Mouse (Mus musculus): Measurements from ENCODE around the gene Rasip1. TPM values are rescaled to one million over a fixed set of nuclear protein-coding genes. Genes with fewer than 3 reads are reported as not detected.
A peak's percentile ranks its signal among the peaks of the same experiment; 100 is the strongest.

Rasip1 gene
- polyA plus RNA-seq, 1 experiment from 2014 or later: 5.1 TPM

GRCm38 (mm10) chr7:45682144-45683126, 55.1 kb downstream of the Rasip1 start:
- Histone ChIP-seq H3K4me3 (ENCODE audit: low read depth, low read length) (no peak overlapping the region), H3K4me2 (replicated peaks; ENCODE audit: low read depth, low read length) (no peak overlapping the region), H3K27ac (ENCODE audit: low read depth, low read length) (no peak overlapping the region), H3K4me1 (replicated peaks; ENCODE audit: control insufficient read depth, insufficient read depth, low read length) (peaks cover 3% of the 10 kb centered on the region), H3K27me3 (ENCODE audit: control insufficient read depth, insufficient read depth, low read length) (no peaks in the 10 kb centered on the region), H3K36me3 (ENCODE audit: control insufficient read depth, insufficient read depth, low read length) (no peaks in the 10 kb centered on the region), H3K9me3 (ENCODE audit: control insufficient read depth, low read length) (no peaks in the 10 kb centered on the region), H3K9ac (ENCODE audit: low read depth, low read length) (peak overlapping the region; percentile 40; the same call in 1 of the 2 replicates)
- ATAC-seq (ENCODE audit: low FRiP score): peak; percentile 86
- WGBS: 30% methylated on average over 14 of the region's 14 CpGs
- DNase-seq (ENCODE audit: low spot score): peak; percentile 96

- no peak within 1 kb of the TSS for H3K4me3 ChIP-seq (ENCODE audit: low read depth, low read length)
- no peak for DNase-seq (ENCODE audit: low spot score)
- ATAC-seq (ENCODE audit: low FRiP score): no peak
- no peak within 1 kb of the TSS for H3K4me2 ChIP-seq (replicated peaks; ENCODE audit: low read depth, low read length)
- H3K27ac ChIP-seq (ENCODE audit: low read depth, low read length): no peak within 1 kb of the TSS
- no peaks in the 10 kb centered on the region for H3K27me3 ChIP-seq (ENCODE audit: control insufficient read depth, insufficient read depth, low read length)
- no peaks in the 10 kb centered on the region for H3K36me3 ChIP-seq (ENCODE audit: control insufficient read depth, insufficient read depth, low read length)
- no peak within 1 kb of the TSS for H3K9ac ChIP-seq (ENCODE audit: low read depth, low read length)
- no peaks in the 10 kb centered on the region for H3K9me3 ChIP-seq (ENCODE audit: control insufficient read depth, low read length)
- WGBS: 76% methylated on average over 7 of the region's 7 CpGs
- H3K4me1 ChIP-seq (replicated peaks; ENCODE audit: control insufficient read depth, insufficient read depth, low read length): peaks cover 3% of the 10 kb centered on the region
These were observed 56.2 kb downstream of the Rasip1 start, which contains the start of gene Ntn5 for GRCm38 (mm10) chr7:45683396-45684050. Gene Ntn5 (plus strand): TSS chr7:45684022.

GRCm38 (mm10) chr7:45685811-45686210, 58.5 kb downstream of the Rasip1 start:
- DNase-seq (ENCODE audit: low spot score): no peak
- no peaks in the 10 kb centered on the region for H3K36me3 ChIP-seq (ENCODE audit: control insufficient read depth, insufficient read depth, low read length)
- no peak overlapping the region for H3K4me3 ChIP-seq (ENCODE audit: low read depth, low read length)
- no peak overlapping the region for H3K27ac ChIP-seq (ENCODE audit: low read depth, low read length)
- H3K4me2 ChIP-seq (replicated peaks; ENCODE audit: low read depth, low read length): no peak overlapping the region
- no peak overlapping the region for H3K9ac ChIP-seq (ENCODE audit: low read depth, low read length)
- no peak for ATAC-seq (ENCODE audit: low FRiP score)
- no peaks in the 10 kb centered on the region for H3K9me3 ChIP-seq (ENCODE audit: control insufficient read depth, low read length)
- H3K27me3 ChIP-seq (ENCODE audit: control insufficient read depth, insufficient read depth, low read length): no peaks in the 10 kb centered on the region
- WGBS: 47% methylated on average over 10 of the region's 10 CpGs
- peaks cover 3% of the 10 kb centered on the region for H3K4me1 ChIP-seq (replicated peaks; ENCODE audit: control insufficient read depth, insufficient read depth, low read length)

GRCm38 (mm10) chr7:45686841-45687240, 59.6 kb downstream of the Rasip1 start:
- Histone ChIP-seq H3K4me1 (replicated peaks; ENCODE audit: control insufficient read depth, insufficient read depth, low read length) (peaks cover 3% of the 10 kb centered on the region), H3K36me3 (ENCODE audit: control insufficient read depth, insufficient read depth, low read length) (no peaks in the 10 kb centered on the region), H3K4me3 (ENCODE audit: low read depth, low read length) (no peak overlapping the region), H3K27me3 (ENCODE audit: control insufficient read depth, insufficient read depth, low read length) (0 out of 2 replicates have a peak, but pooled peaks cover 3% of the 10 kb centered on the region), H3K9ac (ENCODE audit: low read depth, low read length) (no peak overlapping the region), H3K4me2 (replicated peaks; ENCODE audit: low read depth, low read length) (no peak overlapping the region), H3K27ac (ENCODE audit: low read depth, low read length) (no peak overlapping the region), H3K9me3 (ENCODE audit: control insufficient read depth, low read length) (no peaks in the 10 kb centered on the region)
- ATAC-seq (ENCODE audit: low FRiP score) (no peak), DNase-seq (ENCODE audit: low spot score) (no peak)
- 60% methylated on average over 3 of the region's 3 CpGs for WGBS

Other genes starting within 250 kb of the Rasip1 start
- gene Snrnp70, start 231.7 kb upstream of the Rasip1 start, polyA plus RNA-seq (2014; fragmentation: Nextera tagmentation; extraction: Ambion mirVana): 76.5 and 114 TPM in 2 replicates
- gene Kcna7, start 221.8 kb upstream of the Rasip1 start, polyA plus RNA-seq (2014; fragmentation: Nextera tagmentation; extraction: Ambion mirVana): 0.11 TPM in 1 of 2 replicates, not detected in the other
- 0.99 and 1.2 TPM in 2 replicates for gene Ntf5, start 213.8 kb upstream of the Rasip1 start, polyA plus RNA-seq (2014; fragmentation: Nextera tagmentation; extraction: Ambion mirVana)
- 0.47 TPM in 1 of 2 replicates, not detected in the other for gene Lhb, start 206.7 kb upstream of the Rasip1 start, polyA plus RNA-seq (2014; fragmentation: Nextera tagmentation; extraction: Ambion mirVana)
- 29.2 and 30.6 TPM in 2 replicates for gene Gys1, start 192.6 kb upstream of the Rasip1 start, polyA plus RNA-seq (2014; fragmentation: Nextera tagmentation; extraction: Ambion mirVana)
- 168 and 178 TPM in 2 replicates for gene Ruvbl2, start 189.4 kb upstream of the Rasip1 start, polyA plus RNA-seq (2014; fragmentation: Nextera tagmentation; extraction: Ambion mirVana)
- gene Ftl1, start 167.6 kb upstream of the Rasip1 start, polyA plus RNA-seq (2014; fragmentation: Nextera tagmentation; extraction: Ambion mirVana): 5,748 and 5,943 TPM in 2 replicates
- 128 and 196 TPM in 2 replicates for gene Bax, start 160.6 kb upstream of the Rasip1 start, polyA plus RNA-seq (2014; fragmentation: Nextera tagmentation; extraction: Ambion mirVana)
- gene Tulp2, start 145.6 kb upstream of the Rasip1 start, polyA plus RNA-seq (2014; fragmentation: Nextera tagmentation; extraction: Ambion mirVana): 0.40 and 0.54 TPM in 2 replicates
- gene Gm45808, start 140.7 kb upstream of the Rasip1 start, polyA plus RNA-seq (2014; fragmentation: Nextera tagmentation; extraction: Ambion mirVana): not detected in 2 replicates
- gene Dhdh, start 138.7 kb upstream of the Rasip1 start, polyA plus RNA-seq (2014; fragmentation: Nextera tagmentation; extraction: Ambion mirVana): 2.9 and 4.1 TPM in 2 replicates
- gene Nucb1, start 117.1 kb upstream of the Rasip1 start, polyA plus RNA-seq (2014; fragmentation: Nextera tagmentation; extraction: Ambion mirVana): 88.6 and 92.7 TPM in 2 replicates
- 15.1 and 15.7 TPM in 2 replicates for gene Ppp1r15a, start 101.2 kb upstream of the Rasip1 start, polyA plus RNA-seq (2014; fragmentation: Nextera tagmentation; extraction: Ambion mirVana)
- 2.1 and 2.3 TPM in 2 replicates for gene Plekha4, start 101.2 kb upstream of the Rasip1 start, polyA plus RNA-seq (2014; fragmentation: Nextera tagmentation; extraction: Ambion mirVana)
- 0.45 and 0.46 TPM in 2 replicates for gene Hsd17b14, start 72.6 kb upstream of the Rasip1 start, polyA plus RNA-seq (2014; fragmentation: Nextera tagmentation; extraction: Ambion mirVana)
- 26.6 and 31.4 TPM in 2 replicates for gene Bcat2, start 57.3 kb upstream of the Rasip1 start, polyA plus RNA-seq (2014; fragmentation: Nextera tagmentation; extraction: Ambion mirVana)
- gene Fgf21, start 12.0 kb upstream of the Rasip1 start, polyA plus RNA-seq (2014; fragmentation: Nextera tagmentation; extraction: Ambion mirVana): not detected in 2 replicates
- not detected in 2 replicates for gene Fut1, start 10.2 kb upstream of the Rasip1 start, polyA plus RNA-seq (2014; fragmentation: Nextera tagmentation; extraction: Ambion mirVana)
- gene Izumo1, start 5.7 kb upstream of the Rasip1 start, polyA plus RNA-seq (2014; fragmentation: Nextera tagmentation; extraction: Ambion mirVana): 0.12 and 0.18 TPM in 2 replicates
- gene Mamstr, start 12.5 kb downstream of the Rasip1 start, polyA plus RNA-seq (2014; fragmentation: Nextera tagmentation; extraction: Ambion mirVana): 1.7 and 2.1 TPM in 2 replicates
- 0.06 and 0.27 TPM in 2 replicates for gene Fut2, start 38.9 kb downstream of the Rasip1 start, polyA plus RNA-seq (2014; fragmentation: Nextera tagmentation; extraction: Ambion mirVana)
- 0.21 and 0.22 TPM in 2 replicates for gene Ntn5, start 56.5 kb downstream of the Rasip1 start, polyA plus RNA-seq (2014; fragmentation: Nextera tagmentation; extraction: Ambion mirVana)
- 0.29 and 0.75 TPM in 2 replicates for gene Sec1, start 66.9 kb downstream of the Rasip1 start, polyA plus RNA-seq (2014; fragmentation: Nextera tagmentation; extraction: Ambion mirVana)
- gene Car11, start 72.4 kb downstream of the Rasip1 start, polyA plus RNA-seq (2014; fragmentation: Nextera tagmentation; extraction: Ambion mirVana): 8.8 and 9.9 TPM in 2 replicates
- gene Dbp, start 77.6 kb downstream of the Rasip1 start, polyA plus RNA-seq (2014; fragmentation: Nextera tagmentation; extraction: Ambion mirVana): 2.2 and 2.8 TPM in 2 replicates
- gene Rpl18, start 88.0 kb downstream of the Rasip1 start, polyA plus RNA-seq (2014; fragmentation: Nextera tagmentation; extraction: Ambion mirVana): 904 and 927 TPM in 2 replicates
- gene Sphk2, start 90.5 kb downstream of the Rasip1 start, polyA plus RNA-seq (2014; fragmentation: Nextera tagmentation; extraction: Ambion mirVana): 13.6 and 17.6 TPM in 2 replicates
- 0.80 TPM in 2 replicates for gene Fam83e, start 93.7 kb downstream of the Rasip1 start, polyA plus RNA-seq (2014; fragmentation: Nextera tagmentation; extraction: Ambion mirVana)
- not detected in 2 replicates for gene Spaca4, start 98.3 kb downstream of the Rasip1 start, polyA plus RNA-seq (2014; fragmentation: Nextera tagmentation; extraction: Ambion mirVana)
- 6.3 and 9.1 TPM in 2 replicates for gene Lmtk3, start 156.2 kb downstream of the Rasip1 start, polyA plus RNA-seq (2014; fragmentation: Nextera tagmentation; extraction: Ambion mirVana)
- 1.4 and 1.9 TPM in 2 replicates for gene Sult2b1, start 157.2 kb downstream of the Rasip1 start, polyA plus RNA-seq (2014; fragmentation: Nextera tagmentation; extraction: Ambion mirVana)
- gene Cyth2, start 187.1 kb downstream of the Rasip1 start, polyA plus RNA-seq (2014; fragmentation: Nextera tagmentation; extraction: Ambion mirVana): 211 and 248 TPM in 2 replicates
- 0.48 and 0.57 TPM in 2 replicates for gene Kcnj14, start 197.3 kb downstream of the Rasip1 start, polyA plus RNA-seq (2014; fragmentation: Nextera tagmentation; extraction: Ambion mirVana)
- 56.7 and 66.0 TPM in 2 replicates for gene Grwd1, start 203.5 kb downstream of the Rasip1 start, polyA plus RNA-seq (2014; fragmentation: Nextera tagmentation; extraction: Ambion mirVana)
- 75.9 and 99.4 TPM in 2 replicates for gene Kdelr1, start 245.3 kb downstream of the Rasip1 start, polyA plus RNA-seq (2014; fragmentation: Nextera tagmentation; extraction: Ambion mirVana)